Mouse (Mus musculus): Measurements from ENCODE around the gene Coq10b.
A peak's percentile ranks its signal among the peaks of the same experiment; 100 is the strongest.
"Not testable (repeated sequence)": the region's sequence is repeated elsewhere in the genome, so short reads cannot be mapped to it uniquely, and the experiment has no call there.

The Coq10b gene

DNA sequence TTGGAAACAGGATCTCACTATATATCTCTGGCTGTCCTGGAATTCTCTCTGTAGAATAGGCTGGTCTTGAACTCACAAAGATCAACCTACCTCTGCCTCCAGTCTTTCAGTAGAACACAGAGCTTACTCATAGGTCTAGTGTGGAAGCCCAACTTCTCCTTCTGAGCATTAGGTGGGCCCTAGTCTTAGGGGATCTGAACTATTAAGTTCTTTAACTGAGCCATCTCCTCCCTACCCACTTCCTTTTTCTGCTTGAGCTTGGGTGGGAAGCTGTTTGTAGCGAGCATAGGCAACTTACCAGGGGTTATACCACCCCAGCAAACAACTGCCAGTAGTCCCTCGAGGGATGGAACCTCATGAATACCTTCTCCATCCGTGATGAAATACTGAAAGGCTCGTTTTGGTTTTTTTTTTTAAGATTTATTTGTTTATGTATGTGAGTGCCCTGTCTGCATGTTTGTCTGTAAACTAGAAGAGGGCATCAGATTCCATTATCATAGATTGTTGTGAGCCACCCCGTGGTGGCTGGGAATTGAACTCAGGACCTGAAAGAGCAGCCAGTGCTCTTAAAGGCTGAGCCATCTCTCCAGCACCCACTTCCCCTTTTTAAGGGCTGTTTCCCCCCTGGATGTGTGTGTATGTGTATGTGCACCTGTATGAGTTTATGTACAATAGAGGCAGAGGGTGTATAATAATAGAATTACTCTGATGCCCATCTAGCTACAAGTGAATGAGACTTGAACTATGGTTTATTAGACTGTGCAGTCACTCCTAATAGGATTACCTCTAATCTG, 2.9 kb downstream of the Coq10b start:
- no peak for DNase-seq (ENCODE audit: low read depth)

DNA sequence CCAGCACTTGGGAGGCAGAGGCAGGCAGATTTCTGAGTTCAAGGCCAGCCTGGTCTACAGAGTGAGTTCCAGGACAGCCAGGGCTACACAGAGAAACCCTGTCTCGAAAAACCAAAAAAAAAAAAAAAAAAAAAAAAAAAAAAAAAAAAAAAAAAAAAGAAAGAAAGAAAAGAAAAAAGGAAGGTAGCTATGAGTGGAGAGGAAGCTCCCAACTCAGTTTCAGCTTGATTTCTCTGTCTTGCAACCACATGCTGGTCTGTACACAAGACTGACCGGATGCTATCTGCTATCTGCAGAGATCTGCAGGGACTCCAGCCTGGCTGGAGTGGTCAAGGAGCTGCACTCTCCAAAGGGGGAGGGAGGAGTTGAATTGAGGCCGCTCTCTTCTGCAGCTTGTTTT, 5.8 kb downstream of the Coq10b start:
- DNase-seq (ENCODE audit: low read depth), result not testable (repeated sequence)

DNA sequence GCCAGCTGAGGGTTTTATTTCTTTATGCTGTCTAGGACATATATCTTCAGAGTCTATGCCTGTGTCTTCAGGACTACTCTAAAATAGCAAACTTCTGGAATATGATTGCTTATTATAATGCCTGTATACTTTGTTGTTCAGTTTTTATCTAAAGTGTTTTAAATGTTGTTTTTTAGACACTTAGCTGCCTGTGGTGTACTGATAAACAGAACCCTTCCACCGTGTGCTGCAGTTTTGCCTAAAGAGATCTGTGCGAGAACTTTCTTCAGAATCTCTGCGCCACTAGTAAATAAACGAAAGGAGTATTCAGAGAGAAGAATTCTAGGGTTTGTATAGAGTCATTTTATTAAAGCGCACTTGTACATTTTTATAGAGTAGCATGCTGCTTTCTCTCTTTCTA, 8.5 kb downstream of the Coq10b start:
- no peak for DNase-seq (ENCODE audit: low read depth)

DNA sequence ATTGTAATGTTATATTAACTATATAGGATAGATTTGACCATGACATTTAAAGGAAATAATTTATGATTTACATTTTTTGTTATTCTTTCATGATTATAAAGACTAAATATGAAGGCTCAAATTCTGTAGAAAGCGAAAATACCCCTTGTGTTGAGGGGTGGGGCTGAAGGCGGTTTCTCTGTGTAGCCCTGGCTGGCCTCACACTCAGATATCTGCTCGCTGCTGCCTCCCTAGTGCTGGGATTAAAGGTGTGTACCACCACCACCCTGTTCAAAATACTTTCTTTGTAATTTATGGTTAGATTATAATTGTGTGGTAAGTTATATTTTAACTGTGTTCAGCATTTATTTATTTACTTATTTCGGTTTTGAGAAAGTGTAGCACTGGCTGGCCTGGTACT, 9.2 kb downstream of the Coq10b start:
- DNase-seq (ENCODE audit: low read depth), result no peak

DNA sequence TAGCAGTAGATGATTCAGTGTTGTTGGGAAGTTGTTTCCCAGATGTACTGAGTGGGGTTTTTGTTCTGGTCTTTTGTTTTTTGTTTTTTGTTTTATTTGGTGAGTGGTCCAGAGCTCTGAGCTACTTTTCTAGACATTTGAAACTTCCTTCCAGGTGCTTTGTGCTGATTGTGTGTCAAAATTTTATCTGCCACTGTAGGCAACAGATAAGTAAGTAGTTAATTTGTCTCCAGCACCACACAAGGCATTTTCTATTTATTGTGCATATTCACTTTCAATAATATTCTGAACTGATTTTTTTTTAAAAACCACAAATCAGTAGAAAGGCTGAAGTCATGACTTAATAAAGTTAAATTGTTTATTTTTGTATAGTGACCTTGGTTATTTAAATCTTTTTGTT, 19.8 kb downstream of the Coq10b start:
- not testable (repeated sequence) for DNase-seq (ENCODE audit: low read depth)

DNA sequence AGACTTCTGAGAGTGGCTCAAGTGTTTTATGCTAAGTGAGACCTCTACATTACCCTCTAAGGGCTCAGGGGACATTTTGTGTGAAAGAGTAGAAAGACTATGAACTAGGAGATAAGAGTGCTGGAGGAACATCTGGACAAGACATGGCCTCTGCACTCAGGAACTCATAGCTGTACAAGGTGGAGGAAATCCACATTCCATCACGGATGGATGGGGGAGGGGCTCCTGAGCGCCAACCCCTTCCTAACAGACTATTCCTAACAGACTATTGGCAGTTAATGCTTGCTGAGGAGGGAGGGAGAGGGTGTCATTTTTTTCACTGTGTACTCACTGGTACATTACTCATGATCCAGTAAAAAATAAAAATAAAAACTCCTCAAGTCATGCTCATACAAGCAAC, 22.2 kb downstream of the Coq10b start:
- no peak for DNase-seq (ENCODE audit: low read depth)

DNA sequence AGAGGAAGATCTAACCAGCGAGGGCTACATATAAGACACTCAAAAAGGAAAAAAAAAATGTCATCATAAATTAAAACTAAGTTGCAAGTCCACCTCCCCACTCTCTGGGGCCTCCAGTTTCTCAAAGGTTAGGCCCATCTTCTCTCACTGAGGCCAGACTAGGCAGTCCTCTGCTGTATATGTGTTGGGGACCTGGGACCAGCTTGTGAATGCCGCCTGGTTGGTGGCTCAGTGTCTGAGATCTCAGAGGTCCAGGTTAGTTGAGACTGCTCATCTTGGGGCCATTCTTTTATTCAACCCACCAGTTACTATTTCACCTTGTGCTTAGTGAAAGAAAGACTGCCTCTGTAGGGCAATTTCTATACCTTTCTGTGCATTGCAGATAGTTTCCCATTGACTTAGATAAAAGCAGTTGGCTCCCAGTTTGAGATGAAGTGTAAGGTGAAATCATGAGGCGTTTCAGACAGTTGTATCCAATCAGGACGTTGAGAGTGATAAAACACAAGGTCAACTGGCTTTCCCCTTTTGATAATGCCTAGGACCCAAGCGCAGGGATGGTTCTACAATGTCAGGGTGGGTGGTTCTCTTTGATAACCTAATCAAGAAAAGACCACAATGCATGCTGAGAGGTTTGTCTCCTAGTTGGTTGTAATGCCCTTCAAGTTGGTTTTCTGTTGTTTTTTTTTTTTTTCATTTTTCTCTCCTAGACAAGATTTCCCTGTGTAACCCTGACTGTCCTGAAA, 23.3 kb downstream of the Coq10b start:
- no peak for DNase-seq (ENCODE audit: low read depth)

DNA sequence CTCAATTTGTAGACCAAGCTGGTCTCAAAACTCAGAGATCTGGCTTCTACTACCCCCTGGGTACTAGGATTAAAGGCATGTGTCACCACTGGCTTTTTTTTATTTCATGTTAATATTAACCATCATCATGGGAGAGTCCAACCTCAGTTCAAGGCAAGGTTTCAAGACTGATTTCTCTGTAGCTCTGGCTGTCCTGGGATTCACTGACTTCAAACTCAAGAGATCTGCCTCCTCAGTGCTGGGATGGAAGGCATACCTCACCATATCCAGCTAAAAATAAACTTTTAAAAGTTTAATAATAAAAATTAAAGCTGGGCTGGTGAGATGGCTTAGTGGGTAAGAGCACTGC, 23.8 kb downstream of the Coq10b start:
- DNase-seq (ENCODE audit: low read depth), result no peak

DNA sequence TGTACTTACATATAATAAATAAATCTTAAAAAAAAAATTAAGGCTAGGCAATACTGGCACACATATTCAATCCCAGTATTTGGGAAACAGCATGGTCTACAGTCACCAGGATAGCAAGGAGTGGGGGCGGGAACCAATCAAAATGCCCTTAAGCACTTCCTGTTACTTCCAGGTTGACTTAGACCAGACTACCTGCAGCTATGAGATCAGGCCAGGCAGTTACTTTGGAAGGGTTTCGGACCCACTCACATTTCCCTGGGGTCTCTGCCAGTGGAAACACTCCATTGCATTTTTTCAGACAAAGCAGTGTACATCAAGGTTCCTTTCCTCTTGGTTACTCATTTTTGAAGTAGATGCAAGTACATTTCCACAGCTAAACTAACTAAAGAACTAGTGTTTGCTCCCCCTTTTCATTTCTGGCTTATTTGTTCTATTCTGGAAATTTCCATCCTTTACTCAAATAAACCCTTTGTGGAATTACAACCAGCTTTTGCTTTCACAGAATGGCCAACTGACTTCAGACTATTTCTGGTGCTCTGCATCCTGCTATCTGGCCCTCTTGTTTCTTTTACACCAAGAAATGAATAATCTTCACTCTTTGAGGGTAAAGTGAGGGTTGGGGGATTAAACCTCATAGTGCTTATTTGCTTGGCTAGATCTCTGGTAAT, 24.4 kb downstream of the Coq10b start:
- DNase-seq (ENCODE audit: low read depth), result no peak

DNA sequence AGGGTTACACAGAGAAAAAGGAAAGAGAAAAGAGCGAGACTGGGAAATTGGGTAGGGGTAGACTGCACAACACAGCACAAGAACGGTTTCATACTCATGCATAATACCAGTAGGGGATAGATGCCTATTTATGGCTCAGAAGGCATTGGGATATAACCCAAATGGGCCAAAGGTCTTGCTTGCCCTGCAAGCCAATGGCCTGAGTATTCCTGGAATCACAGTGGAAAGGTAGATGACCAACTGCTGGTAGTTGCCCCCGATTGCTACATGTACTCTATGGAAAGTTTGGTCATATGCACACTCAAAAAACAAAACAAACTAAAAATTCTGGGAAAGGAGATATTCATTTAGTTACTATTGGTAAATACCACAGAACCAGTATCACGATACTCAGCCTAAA, 27.1 kb downstream of the Coq10b start:
- DNase-seq (ENCODE audit: low read depth), result no peak

DNA sequence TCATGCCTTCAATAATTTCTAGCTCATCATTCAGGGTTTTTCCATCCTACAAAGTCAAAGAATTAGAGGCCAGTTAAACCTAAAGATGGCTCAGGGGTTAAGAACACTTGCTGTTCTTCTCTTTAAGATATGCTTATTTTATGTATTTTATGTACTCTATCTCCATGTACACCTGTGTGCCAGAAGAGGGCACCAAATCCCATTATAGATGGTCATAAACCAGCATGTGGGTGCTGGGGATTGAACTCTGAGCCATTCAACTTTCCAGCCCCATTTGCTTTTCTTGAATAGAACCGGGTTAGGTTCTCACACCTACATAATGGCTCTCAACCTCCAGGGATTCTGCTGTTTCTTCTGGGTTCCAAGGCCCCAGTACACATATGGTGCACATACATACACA, 29.5 kb downstream of the Coq10b start:
- DNase-seq (ENCODE audit: low read depth), result peak; percentile 51

DNA sequence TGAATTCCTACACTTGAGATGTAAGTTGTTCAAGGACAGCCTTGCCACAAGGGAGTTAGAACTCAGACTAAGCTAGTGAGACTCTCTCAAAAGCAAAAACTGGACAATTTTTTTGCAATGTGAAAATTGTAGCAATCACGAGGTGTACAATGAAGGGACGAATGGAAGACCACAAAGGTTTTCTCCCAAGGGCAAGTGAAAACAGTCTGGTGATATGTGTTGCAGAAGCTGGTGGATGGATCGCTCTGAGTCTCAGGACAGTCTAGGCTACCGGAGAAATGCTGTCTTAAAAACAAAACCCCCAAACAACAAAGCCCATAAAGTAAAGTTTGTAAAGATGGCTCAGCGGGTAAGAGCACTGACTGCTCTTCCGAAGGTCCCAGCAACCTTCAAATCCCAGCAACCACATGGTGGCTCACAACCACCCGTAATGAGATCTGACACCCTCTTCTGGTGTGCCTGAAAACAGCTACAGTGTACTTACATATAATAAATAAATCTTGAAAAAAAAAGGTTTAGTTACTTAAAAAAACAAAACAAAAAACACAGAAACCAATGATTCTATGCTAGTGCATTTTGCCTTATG, 33.3 kb downstream of the Coq10b start:
- DNase-seq (ENCODE audit: low read depth), result no peak

DNA sequence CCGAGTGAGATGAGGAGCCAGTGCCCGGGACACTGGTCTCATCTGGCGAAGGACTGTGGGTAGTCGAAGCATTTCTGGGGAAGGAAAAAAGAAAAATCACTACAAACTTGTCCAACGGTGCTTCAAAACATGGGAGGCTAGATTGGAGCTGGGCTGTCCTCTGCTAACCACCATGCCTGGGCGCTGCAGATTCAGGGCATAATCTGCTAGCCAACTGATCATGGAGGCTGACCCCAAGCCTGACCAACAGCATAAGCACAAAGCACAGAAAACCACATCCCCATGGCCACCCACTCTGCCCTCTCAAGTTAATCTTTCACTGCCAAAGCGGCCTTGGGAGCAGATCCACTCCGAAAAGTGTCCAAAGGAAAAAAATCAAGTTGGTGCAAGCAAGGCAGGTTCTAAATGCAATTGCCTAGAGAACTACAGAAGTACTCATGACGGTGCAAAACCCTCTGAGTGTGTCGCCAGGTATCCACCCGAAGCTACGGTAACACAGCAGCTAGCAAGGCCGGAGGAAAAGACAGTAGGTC, 34.4 kb downstream of the Coq10b start:
- peak; percentile 46 for DNase-seq (ENCODE audit: low read depth)

DNA sequence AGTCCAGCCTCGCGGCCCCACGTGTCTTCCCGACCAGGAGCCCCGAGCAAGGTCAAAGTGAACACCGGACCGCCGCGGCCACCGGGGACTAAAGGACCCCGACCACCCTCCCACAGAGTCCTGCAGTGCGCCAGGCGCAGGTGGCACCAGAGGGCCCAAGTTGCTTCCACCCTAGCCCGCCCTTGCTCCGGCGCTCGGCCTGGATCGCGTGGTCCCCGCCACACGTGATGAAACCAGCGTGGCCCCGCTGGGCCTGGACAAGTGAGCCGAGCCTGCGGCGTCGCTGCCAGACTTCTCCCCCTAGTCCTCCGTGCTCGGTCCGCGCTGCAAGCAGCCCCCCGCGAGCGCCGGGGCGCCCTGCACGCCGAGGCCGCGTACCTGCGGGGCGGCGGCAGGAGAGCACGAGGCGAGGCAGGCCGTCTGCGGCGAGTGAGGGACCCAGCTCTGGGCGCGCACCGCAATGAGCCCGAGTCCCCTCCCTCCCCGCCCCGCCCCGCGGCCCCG, 34.9 kb downstream of the Coq10b start:
- no peak for DNase-seq (ENCODE audit: low read depth)

DNA sequence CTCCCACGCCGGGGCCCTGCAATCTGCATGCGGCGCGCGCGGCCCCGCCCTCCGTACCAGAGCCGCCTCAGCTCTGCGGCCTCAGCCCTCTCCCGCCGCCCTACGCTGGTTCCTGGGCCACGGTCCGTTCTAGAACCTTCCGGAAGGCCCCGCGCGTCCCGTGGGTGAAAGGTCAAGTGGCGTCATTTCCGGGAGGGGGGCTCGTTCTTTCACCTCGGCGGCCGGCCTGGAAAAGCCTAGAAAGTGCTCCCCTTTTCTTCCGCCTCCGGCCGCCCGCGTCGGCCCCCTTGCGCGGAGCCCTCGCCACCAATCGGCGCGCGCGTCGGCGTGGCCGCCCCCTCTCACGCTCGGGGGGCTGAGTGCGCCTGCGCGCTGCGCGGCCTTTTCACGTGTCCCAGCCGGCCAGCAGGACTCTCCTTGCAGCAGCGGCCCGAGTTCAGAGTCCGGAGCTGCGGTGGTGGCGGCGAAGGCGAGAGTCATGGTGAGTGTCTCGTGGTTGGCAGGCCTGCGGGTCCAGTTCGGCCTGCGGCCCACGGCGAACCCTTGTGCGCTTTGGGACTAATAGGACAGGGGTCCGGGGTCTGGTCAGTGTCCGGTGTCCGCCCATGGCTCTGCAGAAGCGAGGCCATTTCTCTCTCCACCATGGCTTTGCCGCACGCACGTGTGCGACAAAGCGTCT, 35.5 kb downstream of the Coq10b start, which contains the start of the genes Hspe1 and Hspd1:
Hspe1 (plus strand) TSS at position 201 of the 679 bp plus-strand sequence.
Hspd1 (minus strand) TSS at position 312 of the 679 bp plus-strand sequence.
- peak; percentile 100 for DNase-seq (ENCODE audit: low read depth)

DNA sequence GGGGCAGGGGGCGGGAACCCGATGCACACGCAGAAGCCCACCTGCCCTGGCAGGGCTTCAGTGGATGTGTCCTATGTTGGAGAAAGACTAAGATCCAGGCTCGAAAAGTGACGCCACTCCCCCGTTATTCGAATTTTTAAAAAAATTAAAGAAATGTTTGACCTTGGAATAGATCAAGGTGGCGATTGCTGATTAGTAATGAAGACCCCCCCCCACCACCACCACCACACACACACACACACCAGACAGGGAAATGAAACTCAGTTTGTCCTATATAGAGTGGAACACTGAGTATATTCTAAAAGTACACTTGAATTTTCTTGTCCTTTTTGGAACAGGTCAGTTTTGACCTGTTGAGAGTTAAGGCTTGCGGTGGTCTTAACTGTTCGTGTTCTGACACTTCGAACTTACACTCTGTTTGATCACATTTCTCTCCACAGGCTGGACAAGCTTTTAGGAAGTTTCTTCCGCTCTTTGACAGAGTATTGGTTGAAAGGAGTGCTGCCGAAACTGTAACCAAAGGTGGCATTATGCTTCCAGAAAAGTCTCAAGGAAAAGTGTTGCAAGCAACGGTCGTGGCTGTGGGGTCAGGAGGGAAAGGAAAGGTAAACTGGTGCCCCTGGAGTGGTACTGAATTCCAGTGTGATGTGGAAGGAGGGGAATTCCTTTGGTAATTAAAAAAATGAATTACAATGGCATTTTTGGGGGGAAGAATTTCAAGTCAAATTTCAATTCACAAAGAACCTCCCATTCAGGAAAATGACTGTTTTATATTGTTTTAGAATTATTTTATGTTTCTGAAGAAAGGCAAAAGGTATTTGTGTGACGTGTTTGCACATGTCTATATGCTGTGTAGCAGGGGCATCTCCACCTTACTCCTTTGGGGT, 36.3 kb downstream of the Coq10b start:
- no peak for DNase-seq (ENCODE audit: low read depth)

DNA sequence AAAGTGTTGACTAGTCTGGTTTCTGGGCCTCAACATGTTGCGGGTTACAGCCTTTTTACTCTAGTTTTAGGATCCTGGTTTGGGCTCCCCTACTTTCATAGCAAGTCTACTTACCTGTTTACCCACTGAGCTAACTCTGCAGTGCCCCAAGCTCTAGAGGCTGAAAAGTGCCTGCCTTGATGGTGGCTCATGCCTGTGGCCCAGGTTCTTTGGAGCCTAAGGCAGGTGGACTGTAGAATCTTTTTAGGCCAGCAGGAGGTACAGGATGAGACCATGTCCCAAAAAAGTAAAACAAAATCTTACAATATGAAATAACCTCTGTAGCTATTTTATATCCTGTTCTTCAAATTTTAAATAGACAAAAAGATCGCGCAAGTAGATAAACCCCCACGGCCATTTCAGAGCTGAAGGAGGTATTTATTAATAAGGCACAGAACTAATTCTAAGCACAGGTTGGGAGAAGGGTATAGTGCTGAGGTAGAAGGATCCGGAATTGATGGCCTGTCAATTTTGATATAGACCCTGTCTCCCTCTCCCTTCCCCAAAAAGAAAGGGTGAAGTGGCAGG, 37.0 kb downstream of the Coq10b start:
- no peak for DNase-seq (ENCODE audit: low read depth)

DNA sequence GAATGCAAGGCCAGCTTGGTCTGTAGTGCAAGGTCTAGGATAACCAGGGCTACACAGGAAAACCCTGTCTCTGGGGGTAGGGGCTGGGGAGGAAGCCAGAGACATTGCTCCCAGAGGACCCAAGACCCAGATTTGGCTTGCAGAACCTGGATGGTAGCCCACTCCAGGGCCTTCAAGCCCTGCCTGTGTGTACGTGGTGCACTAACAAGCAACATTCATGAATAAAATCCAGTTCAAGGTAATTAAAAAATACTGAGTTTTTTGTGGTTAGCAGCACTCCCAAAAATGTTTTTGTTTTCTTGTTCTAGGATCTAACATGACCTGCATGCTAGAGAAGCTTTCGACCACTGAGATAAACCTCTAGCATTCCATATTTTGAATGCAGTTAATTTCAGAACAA, 39.5 kb downstream of the Coq10b start:
- DNase-seq (ENCODE audit: low read depth), result no peak

DNA sequence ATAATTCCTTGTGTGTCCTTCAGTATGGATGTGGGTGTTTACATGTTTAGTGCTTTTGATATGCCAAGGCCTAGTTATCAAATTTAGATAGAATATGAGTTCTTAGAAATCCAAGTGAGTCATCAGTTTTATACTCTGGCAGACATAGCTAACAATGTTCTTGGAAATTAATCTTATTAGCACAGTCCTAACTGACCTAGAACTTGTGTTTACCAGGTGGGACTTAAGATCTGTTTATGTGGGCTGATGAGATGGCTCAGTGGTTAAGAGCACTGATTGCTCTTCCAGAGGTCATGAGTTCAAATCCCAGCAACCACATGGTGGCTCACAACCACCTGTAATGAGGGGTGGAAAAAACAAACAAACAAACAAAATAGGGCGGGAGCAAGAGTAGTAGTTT, 39.9 kb downstream of the Coq10b start:
- no peak for DNase-seq (ENCODE audit: low read depth)

DNA sequence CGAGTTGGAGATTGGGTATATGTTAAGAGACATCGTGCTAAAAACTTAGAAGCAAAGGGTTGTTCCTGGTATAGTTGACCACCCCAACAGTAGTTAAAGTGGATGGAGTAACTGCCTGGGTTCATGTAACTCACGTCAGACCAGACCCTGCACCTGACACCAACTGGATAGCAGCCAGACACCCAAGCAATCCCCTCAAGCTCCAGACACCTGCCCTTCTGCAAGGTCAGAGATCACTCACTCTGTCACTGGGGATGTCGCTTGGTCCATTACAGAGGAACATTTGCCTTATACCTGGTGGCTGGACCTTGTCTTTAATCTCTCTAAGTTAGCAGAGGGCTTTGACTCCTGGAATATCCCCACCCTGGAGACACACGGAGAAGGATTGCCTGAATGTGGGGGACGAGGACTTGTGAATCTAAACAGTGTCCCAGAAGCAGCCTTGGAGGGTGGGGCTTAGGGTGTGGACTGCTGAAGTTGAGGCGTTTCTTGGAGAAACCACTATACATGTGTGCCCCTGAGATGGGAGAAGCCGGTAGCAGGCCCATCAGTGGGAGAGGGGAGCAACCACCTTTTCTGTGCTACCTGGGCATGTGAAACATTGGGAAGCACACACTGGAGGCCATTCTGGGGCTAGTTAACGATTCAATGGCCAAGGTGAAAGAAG, 54.5 kb downstream of the Coq10b start:
- DNase-seq (ENCODE audit: low read depth), result no peak
